Mouse (Mus musculus) limb, embryonic 15.5 days (tissue): ENCODE results near the gene Capn7. TPM values are rescaled to one million over a fixed set of nuclear protein-coding genes. Genes with fewer than 3 reads are reported as not detected.

ENCODE experiments used
- ATAC-seq: fragments of 200-750 bp; cut with Nextera tagmentation; 2 replicates; pipeline ENCODE4 v1.8.0; 2017; ENCODE audit warnings: low read depth, moderate TSS enrichment; ENCODE audit not compliant: insufficient number of reproducible peaks, low FRiP score, low TSS enrichment
- H3K27ac ChIP-seq: fragments of 300-500 bp; sonication (generic); 2 replicates; pipeline ENCODE4 v1.5.1; 2015; ENCODE audit warnings: moderate library complexity, mild to moderate bottlenecking, inconsistent platforms
- H3K27me3 ChIP-seq: fragments of 300-500 bp; sonication (generic); 2 replicates; pipeline ENCODE4 v1.6.1; 2015; ENCODE audit warnings: inconsistent platforms
- H3K36me3 ChIP-seq: fragments of 300-500 bp; sonication (generic); 2 replicates; pipeline ENCODE4 v1.6.1; 2015; ENCODE audit warnings: inconsistent platforms
- H3K4me1 ChIP-seq: fragments of 300-500 bp; sonication (generic); 2 replicates; pipeline ENCODE4 v1.6.1; 2015; ENCODE audit warnings: inconsistent platforms
- H3K4me2 ChIP-seq: fragments of 300-500 bp; sonication (generic); 2 replicates; pipeline ENCODE4 v1.6.1; 2015; ENCODE audit warnings: mild to moderate bottlenecking, inconsistent platforms
- H3K4me3 ChIP-seq: fragments of 300-500 bp; sonication (generic); 2 replicates; pipeline ENCODE4 v1.5.1; 2015; ENCODE audit warnings: mild to moderate bottlenecking, inconsistent platforms
- H3K9ac ChIP-seq: fragments of 300-500 bp; sonication (generic); 2 replicates; pipeline ENCODE4 v1.6.1; 2015; ENCODE audit warnings: inconsistent platforms
- H3K9me3 ChIP-seq: fragments of 300-500 bp; sonication (generic); 2 replicates; pipeline ENCODE4 v1.6.1; 2016; ENCODE audit warnings: inconsistent platforms
- WGBS: fragments of 180-500 bp; shearing (Covaris S2); methylation state at CpG from one replicate; pipeline ENCODE4 v1.1.7; 2015; 5-methylcytosine and 5-hydroxymethylcytosine counted together
- polyA plus RNA-seq: library from polyadenylated mRNA; unstranded; fragments of >200 nt; fragmentation: Nextera tagmentation; extraction: Ambion mirVana; gene quantifications from 2 replicates; pipeline ENCODE4 v1.2.1, GENCODE M21; 2015

Capn7 gene
- polyA plus RNA-seq, 1 experiment from 2014 or later = 42.7 TPM

DNA sequence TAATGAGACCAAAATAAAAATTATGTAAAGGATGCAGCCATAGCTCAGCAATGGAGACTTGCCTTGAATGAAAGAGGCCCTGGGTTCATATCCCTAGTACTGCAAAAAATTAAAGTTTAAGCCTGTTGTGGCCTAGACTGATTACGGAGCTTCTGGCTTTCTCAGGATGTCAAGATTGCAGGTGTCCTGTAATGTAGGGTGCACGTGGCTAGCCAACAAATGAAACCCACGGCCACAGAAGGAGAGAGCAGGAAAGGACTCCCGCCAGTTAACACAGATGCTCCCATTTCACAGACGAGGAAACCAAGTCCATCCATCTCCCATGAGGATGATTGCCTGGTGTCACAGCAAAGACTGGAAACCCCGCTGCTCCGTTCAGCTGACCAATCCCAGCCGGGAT lies 83.7 kb downstream of the Capn7 start:
- H3K4me3 ChIP-seq = no peak overlapping the region
- 88% methylated on average over 8 of the region's 8 CpGs for WGBS

DNA sequence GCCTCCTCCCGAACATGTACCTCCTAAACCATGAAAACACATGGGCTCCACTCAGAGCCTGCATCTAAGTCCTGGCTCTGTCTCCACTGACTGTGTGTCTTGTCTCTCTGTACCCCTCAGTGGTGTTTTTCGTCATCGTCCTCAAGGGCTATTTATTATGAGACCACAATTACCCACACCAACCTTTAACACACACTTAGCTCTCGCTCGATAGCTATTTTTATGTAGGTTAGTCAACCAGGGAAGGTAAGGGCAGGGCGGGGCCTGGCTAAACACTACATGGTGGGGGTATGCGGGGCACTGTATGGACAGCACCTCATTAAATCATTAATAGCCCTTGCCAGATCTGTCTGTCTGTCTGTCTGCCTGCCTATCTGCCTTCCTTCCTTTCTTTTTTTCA lies 84.1 kb downstream of the Capn7 start:
- Histone ChIP-seq H3K36me3 (0 out of 2 replicates have a peak, but pooled peaks cover 3% of the 10 kb centered on the region), H3K9ac (no peak overlapping the region), H3K4me1 (peaks cover 8% of the 10 kb centered on the region; the same call in 1 of the 2 replicates), H3K4me3 (no peak overlapping the region), H3K27ac (no peak overlapping the region), H3K4me2 (no peak overlapping the region), H3K9me3 (no peaks in the 10 kb centered on the region), H3K27me3 (no peaks in the 10 kb centered on the region)
- ATAC-seq = no peak
- 76% methylated on average over 7 of the region's 7 CpGs for WGBS

More for the DNA sequence above, 83.7 kb downstream of the Capn7 start:
- H3K36me3 ChIP-seq = 0 out of 2 replicates have a peak, but pooled peaks cover 3% of the 10 kb centered on the region
- no peak overlapping the region for H3K27ac ChIP-seq
- no peaks in the 10 kb centered on the region for H3K27me3 ChIP-seq
- H3K9me3 ChIP-seq = no peaks in the 10 kb centered on the region
- ATAC-seq = no peak
- H3K4me2 ChIP-seq = no peak overlapping the region
- no peak overlapping the region for H3K9ac ChIP-seq
- peaks cover 10% of the 10 kb centered on the region for H3K4me1 ChIP-seq

DNA sequence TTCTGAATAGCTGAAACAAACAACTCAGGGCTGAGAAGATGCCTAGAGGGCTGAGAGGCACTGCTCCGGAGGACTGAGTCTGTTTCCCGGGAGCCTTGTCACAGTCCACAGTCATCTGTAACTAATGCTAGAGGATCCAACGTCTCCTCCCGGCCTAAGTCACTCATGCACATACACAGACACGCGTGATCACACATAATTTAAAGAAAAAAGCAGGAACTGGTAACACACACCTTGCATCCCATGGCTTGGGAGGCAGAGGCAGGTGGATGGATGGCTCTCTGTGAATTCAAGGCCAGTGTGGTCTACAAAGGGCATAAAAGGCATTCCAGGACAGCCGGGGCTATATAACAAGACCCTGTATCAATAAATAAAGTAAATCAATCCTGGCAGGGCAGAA lies 84.5 kb downstream of the Capn7 start:
- Histone ChIP-seq H3K9ac (no peak overlapping the region), H3K27me3 (no peaks in the 10 kb centered on the region), H3K27ac (no peak overlapping the region), H3K9me3 (no peaks in the 10 kb centered on the region), H3K36me3 (0 out of 2 replicates have a peak, but pooled peaks cover 3% of the 10 kb centered on the region), H3K4me3 (no peak overlapping the region), H3K4me1 (peaks cover 8% of the 10 kb centered on the region; the same call in 1 of the 2 replicates), H3K4me2 (no peak overlapping the region)
- WGBS = 70% methylated on average over 7 of the region's 7 CpGs
- no peak for ATAC-seq

Other genes with a start within 250 kb of the Capn7 start
- gene Smim4, start 207.7 kb upstream of the Capn7 start, polyA plus RNA-seq = 58.9 and 64.1 TPM in 2 replicates
- gene Nt5dc2, start 205.6 kb upstream of the Capn7 start, polyA plus RNA-seq = 336 and 349 TPM in 2 replicates
- 42.5 and 44.4 TPM in 2 replicates for gene Stab1, start 168.0 kb upstream of the Capn7 start, polyA plus RNA-seq
- gene Tnnc1, start 128.3 kb upstream of the Capn7 start, polyA plus RNA-seq = 276 and 549 TPM in 2 replicates
- 336 and 363 TPM in 2 replicates for gene Nisch, start 119.7 kb upstream of the Capn7 start, polyA plus RNA-seq
- gene Sema3g, start 118.8 kb upstream of the Capn7 start, polyA plus RNA-seq = 1.2 and 1.5 TPM in 2 replicates
- gene Phf7, start 85.3 kb upstream of the Capn7 start, polyA plus RNA-seq = 9.5 and 12.5 TPM in 2 replicates
- 74.5 and 75.4 TPM in 2 replicates for gene Bap1, start 85.2 kb upstream of the Capn7 start, polyA plus RNA-seq
- gene Dnah1, start 12.7 kb upstream of the Capn7 start, polyA plus RNA-seq = 6.0 and 6.1 TPM in 2 replicates
- 33.8 and 34.4 TPM in 2 replicates for gene Sh3bp5, start 99.4 kb downstream of the Capn7 start, polyA plus RNA-seq
- 20.6 and 20.7 TPM in 2 replicates for gene Eaf1, start 157.8 kb downstream of the Capn7 start, polyA plus RNA-seq
- 57.4 and 65.6 TPM in 2 replicates for gene Mettl6, start 158.4 kb downstream of the Capn7 start, polyA plus RNA-seq